Mouse (Mus musculus): Measurements from ENCODE around the gene Dzip1. TPM values are rescaled to one million over a fixed set of nuclear protein-coding genes. Genes with fewer than 3 reads are reported as not detected.

Dzip1 gene
- polyA plus RNA-seq, 1 experiment: 5.7 TPM

DNA sequence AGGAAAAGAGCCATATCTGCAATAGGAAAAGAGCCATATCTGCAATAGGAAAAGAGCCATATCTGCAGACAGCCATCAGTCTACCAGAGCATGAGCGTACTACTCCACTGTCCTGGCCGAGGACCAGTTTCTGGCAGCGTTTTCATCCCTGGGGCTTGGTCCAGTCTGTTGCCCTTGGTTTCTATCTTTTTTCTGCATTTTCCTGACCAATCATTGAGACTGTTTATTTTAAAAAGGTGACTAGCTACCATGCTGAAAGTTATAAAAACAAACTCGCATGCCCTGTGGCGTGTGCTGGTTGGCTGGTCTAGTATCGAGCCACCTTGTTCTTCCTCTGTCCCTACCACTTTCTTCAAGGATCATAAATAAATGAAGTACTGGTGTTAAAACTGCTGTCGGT lies 30.0 kb downstream of the Dzip1 start:
- peak; percentile 73 for DNase-seq
- H3K27me3 ChIP-seq (replicated peaks; ENCODE audit: control insufficient read depth, insufficient read depth, low read length): no peaks in the 10 kb centered on the region
- peaks cover 11% of the 10 kb centered on the region for H3K4me1 ChIP-seq (ENCODE audit: control insufficient read depth, insufficient read depth, low read length)
- H3K36me3 ChIP-seq (ENCODE audit: control insufficient read depth, insufficient read depth, low read length): no peaks in the 10 kb centered on the region
- 36% methylated on average over 7 of the region's 7 CpGs for WGBS
- no peak for TF ChIP-seq POLR2A (IDR thresholded peaks at IDR 0.05; ENCODE audit: low read depth, low read length)
- no peak for TF ChIP-seq CTCF (conservative IDR thresholded peaks at IDR 0.05; ENCODE audit: insufficient read depth, insufficient read length, low read depth, low read length)
- peak overlapping the region; percentile 92 for H3K27ac ChIP-seq (ENCODE audit: insufficient read depth, low read depth, low read length)
- no peak overlapping the region for H3K4me3 ChIP-seq (ENCODE audit: insufficient read depth, low read depth, low read length)

DNA sequence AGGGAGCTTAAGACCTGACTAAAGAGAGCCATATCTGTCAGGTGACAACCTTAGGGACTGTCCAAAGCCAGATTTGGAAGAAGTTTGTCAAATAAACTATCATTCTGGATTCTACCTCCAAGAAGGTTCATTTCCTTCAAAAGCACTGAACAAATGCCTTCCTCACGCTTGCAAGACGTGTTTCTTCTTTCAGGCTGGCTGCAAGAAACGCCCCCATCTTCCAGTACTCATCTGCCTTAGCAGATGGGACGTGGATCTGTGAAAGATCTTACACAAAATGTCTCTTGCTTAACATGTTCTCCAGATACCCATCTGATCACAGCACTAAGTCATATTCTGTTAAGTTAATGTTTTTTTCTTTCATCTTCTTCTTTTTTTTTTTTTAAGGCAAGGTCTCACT lies 35.2 kb downstream of the Dzip1 start:
- Histone ChIP-seq H3K4me1 (ENCODE audit: control insufficient read depth, insufficient read depth, low read length) (0 out of 2 replicates have a peak, but pooled peaks cover 3% of the 10 kb centered on the region), H3K27me3 (replicated peaks; ENCODE audit: control insufficient read depth, insufficient read depth, low read length) (no peaks in the 10 kb centered on the region), H3K4me3 (ENCODE audit: insufficient read depth, low read depth, low read length) (no peak overlapping the region), H3K36me3 (ENCODE audit: control insufficient read depth, insufficient read depth, low read length) (no peaks in the 10 kb centered on the region), H3K27ac (ENCODE audit: insufficient read depth, low read depth, low read length) (no peak overlapping the region)
- TF ChIP-seq CTCF (conservative IDR thresholded peaks at IDR 0.05; ENCODE audit: insufficient read depth, insufficient read length, low read depth, low read length): no peak
- TF ChIP-seq POLR2A (IDR thresholded peaks at IDR 0.05; ENCODE audit: low read depth, low read length): no peak
- whole genome bisulfite sequencing: 92% methylated on average over 4 of the region's 4 CpGs
- no peak for DNase-seq

DNA sequence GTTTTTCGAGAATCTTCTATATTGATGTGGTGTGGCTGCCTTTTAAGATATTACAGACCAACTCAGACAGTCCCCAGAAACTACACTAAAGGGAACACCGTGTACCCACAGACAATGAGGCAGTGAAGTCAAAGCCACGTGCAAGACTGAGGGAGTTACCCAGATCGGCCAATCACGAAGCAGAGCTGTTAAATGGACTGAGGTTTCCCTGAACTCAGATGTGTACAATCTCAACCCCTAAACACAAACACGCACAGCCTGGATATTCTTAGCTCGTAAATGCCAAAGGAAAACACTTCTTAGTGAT lies 41.1 kb downstream of the Dzip1 start:
- no peaks in the 10 kb centered on the region for H3K4me1 ChIP-seq (ENCODE audit: control insufficient read depth, insufficient read depth, low read length)
- 74% methylated on average over 7 of the region's 7 CpGs for WGBS
- no peak overlapping the region for H3K27ac ChIP-seq (ENCODE audit: insufficient read depth, low read depth, low read length)
- H3K36me3 ChIP-seq (ENCODE audit: control insufficient read depth, insufficient read depth, low read length): no peaks in the 10 kb centered on the region
- no peak overlapping the region for H3K4me3 ChIP-seq (ENCODE audit: insufficient read depth, low read depth, low read length)
- DNase-seq: no peak
- TF ChIP-seq POLR2A (IDR thresholded peaks at IDR 0.05; ENCODE audit: low read depth, low read length) (no peak), CTCF (conservative IDR thresholded peaks at IDR 0.05; ENCODE audit: insufficient read depth, insufficient read length, low read depth, low read length) (no peak)
- H3K27me3 ChIP-seq (replicated peaks; ENCODE audit: control insufficient read depth, insufficient read depth, low read length): no peaks in the 10 kb centered on the region

DNA sequence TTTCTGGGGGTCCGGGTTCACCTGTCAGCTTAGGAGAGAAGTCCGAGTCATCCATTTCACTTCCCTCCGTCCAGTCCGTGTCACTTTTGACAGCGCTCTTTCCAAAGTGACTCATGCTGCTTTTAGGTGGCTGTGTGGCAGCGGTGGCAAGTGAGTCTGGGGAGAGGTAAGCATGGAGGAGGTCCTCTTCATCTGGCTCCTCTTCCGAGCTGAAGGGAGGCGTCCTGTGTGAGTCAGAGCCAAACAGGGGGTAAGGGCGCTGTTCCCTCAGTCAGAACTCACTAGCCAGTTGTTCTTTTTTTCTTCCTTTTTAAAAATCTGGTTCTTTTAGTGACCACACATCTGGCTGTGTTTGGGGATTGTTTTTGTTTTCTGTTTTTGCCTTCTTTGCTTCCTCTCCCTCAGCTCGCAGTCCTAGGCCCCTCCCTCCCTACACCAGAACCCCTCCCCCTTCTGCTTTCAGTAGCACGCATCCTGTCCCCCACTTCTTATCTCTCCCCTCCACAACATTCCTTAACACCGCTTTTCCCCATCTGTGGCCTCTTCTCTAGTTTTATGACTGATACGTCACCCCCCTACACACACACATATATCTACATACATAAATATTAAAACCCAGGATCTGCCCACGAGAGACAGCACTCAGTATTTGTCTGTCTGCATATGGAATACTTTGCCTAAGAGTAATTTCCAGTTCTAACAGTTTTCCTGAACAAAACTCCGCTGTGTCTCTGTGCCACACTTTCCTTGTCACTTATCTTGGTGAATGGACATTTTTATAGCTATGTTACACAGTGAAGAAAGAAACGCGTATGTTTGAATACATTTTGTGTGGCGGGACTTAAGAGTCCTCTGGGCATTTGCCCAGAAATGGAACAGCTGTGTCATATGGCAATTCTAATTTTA lies 41.7 kb downstream of the Dzip1 start:
- H3K27me3 ChIP-seq (replicated peaks; ENCODE audit: control insufficient read depth, insufficient read depth, low read length): no peaks in the 10 kb centered on the region
- no peak for DNase-seq
- no peak overlapping the region for H3K27ac ChIP-seq (ENCODE audit: insufficient read depth, low read depth, low read length)
- H3K36me3 ChIP-seq (ENCODE audit: control insufficient read depth, insufficient read depth, low read length): no peaks in the 10 kb centered on the region
- no peak overlapping the region for H3K4me3 ChIP-seq (ENCODE audit: insufficient read depth, low read depth, low read length)
- WGBS: 73% methylated on average over 18 of the region's 18 CpGs
- H3K4me1 ChIP-seq (ENCODE audit: control insufficient read depth, insufficient read depth, low read length): no peaks in the 10 kb centered on the region
- no peak for TF ChIP-seq POLR2A (IDR thresholded peaks at IDR 0.05; ENCODE audit: low read depth, low read length)
- TF ChIP-seq CTCF (conservative IDR thresholded peaks at IDR 0.05; ENCODE audit: insufficient read depth, insufficient read length, low read depth, low read length): no peak

DNA sequence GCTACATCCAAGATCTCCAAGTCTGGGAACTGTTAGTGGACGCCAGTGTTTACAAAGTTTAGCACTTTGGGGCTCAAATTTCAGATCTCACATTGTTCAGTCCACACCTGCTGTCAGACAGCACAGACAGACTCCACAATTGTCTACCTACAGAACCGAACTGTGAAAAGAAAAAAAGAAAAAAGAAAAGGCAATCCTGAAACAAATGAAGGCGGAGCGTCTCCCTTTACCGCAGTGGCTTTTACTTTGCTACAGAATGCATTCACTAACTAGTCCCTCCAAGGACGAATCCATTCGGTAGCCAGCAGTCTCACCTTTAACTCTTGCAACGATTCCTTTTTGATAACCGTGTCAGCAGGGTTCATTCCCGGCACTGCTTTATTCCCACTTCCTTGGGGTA lies 44.6 kb downstream of the Dzip1 start:
- 79% methylated on average over 10 of the region's 10 CpGs for WGBS

DNA sequence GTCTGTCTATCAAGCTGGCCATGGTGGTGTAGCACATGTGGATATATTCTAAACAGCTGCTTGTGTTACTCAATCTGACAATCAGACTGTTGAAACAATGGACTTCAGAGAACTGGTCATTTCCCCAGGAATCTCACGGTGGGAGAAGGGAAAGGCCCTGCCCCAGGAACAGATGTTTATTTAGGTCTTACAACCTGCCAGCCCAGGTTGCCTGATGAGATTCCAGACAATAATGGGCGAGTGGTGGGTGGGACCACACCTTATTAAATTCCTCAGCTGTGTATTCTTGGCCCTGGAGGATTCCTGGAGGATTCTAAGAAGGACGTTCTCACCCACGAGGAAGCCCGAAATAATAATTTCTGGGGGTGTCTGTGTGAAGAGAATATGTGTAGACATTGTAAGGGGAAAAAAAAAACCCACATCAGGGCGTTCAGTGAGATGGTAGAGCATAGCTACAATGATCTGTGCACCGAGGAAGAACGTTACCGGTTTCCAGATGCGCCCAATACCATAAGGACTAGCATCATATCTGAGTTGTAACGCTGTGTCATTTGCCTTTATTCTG lies 46.8 kb downstream of the Dzip1 start:
- H3K4me3 ChIP-seq (ENCODE audit: insufficient read depth, low read depth, low read length): no peak overlapping the region
- no peaks in the 10 kb centered on the region; the same call in 1 of the 2 replicates for H3K36me3 ChIP-seq (ENCODE audit: control insufficient read depth, insufficient read depth, low read length)
- no peaks in the 10 kb centered on the region for H3K27me3 ChIP-seq (replicated peaks; ENCODE audit: control insufficient read depth, insufficient read depth, low read length)
- TF ChIP-seq POLR2A (IDR thresholded peaks at IDR 0.05; ENCODE audit: low read depth, low read length): no peak
- no peak overlapping the region for H3K27ac ChIP-seq (ENCODE audit: insufficient read depth, low read depth, low read length)
- H3K4me1 ChIP-seq (ENCODE audit: control insufficient read depth, insufficient read depth, low read length): peaks cover 6% of the 10 kb centered on the region; the same call in 1 of the 2 replicates
- DNase-seq: no peak
- 87% methylated on average over 11 of the region's 11 CpGs for WGBS

More for the DNA sequence above, 44.6 kb downstream of the Dzip1 start:
- Histone ChIP-seq H3K4me1 (ENCODE audit: control insufficient read depth, insufficient read depth, low read length) (no peaks in the 10 kb centered on the region), H3K27ac (ENCODE audit: insufficient read depth, low read depth, low read length) (no peak overlapping the region), H3K4me3 (ENCODE audit: insufficient read depth, low read depth, low read length) (no peak overlapping the region), H3K27me3 (replicated peaks; ENCODE audit: control insufficient read depth, insufficient read depth, low read length) (no peaks in the 10 kb centered on the region), H3K36me3 (ENCODE audit: control insufficient read depth, insufficient read depth, low read length) (no peaks in the 10 kb centered on the region; the same call in 1 of the 2 replicates)
- no peak for TF ChIP-seq POLR2A (IDR thresholded peaks at IDR 0.05; ENCODE audit: low read depth, low read length)
- TF ChIP-seq CTCF (conservative IDR thresholded peaks at IDR 0.05; ENCODE audit: insufficient read depth, insufficient read length, low read depth, low read length): no peak
- no peak for DNase-seq

DNA sequence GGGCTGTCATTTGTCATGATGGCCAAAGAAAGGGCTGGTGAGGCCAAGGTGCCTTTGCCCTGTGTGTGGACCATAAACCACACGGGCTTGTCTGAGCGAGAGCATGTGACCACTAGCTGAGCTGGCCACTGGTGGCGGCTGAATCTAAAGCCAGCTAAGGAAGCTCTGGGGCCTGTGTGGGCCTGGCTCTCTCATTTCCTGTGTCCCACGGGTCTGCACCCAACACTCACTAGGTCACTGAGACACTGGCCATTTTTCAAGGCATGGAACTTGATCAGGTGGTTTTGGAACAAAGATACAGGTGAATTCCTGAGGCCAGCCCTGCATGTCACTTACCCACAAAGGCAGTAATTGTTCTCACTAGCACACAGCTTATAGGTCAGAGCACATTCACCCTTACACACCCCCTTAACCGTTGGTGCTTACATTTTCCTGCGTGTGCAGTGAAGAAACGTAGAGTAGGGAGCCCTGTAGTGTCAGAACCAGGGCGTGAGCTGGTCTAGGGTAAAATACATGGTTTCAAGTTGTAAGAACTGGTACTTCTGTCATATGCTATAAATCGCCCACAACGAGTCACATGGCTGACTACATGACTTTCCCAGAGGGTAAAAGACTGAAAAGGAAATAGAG lies 50.4 kb downstream of the Dzip1 start:
- Histone ChIP-seq H3K4me1 (ENCODE audit: control insufficient read depth, insufficient read depth, low read length) (peaks cover 6% of the 10 kb centered on the region; the same call in 1 of the 2 replicates), H3K36me3 (ENCODE audit: control insufficient read depth, insufficient read depth, low read length) (no peaks in the 10 kb centered on the region; the same call in 1 of the 2 replicates), H3K27me3 (replicated peaks; ENCODE audit: control insufficient read depth, insufficient read depth, low read length) (no peaks in the 10 kb centered on the region), H3K27ac (ENCODE audit: insufficient read depth, low read depth, low read length) (peak overlapping the region; percentile 76), H3K4me3 (ENCODE audit: insufficient read depth, low read depth, low read length) (no peak overlapping the region)
- no peak for TF ChIP-seq CTCF (conservative IDR thresholded peaks at IDR 0.05; ENCODE audit: insufficient read depth, insufficient read length, low read depth, low read length)
- no peak for TF ChIP-seq POLR2A (IDR thresholded peaks at IDR 0.05; ENCODE audit: low read depth, low read length)
- 46% methylated on average over 10 of the region's 10 CpGs for WGBS
- DNase-seq: peak; percentile 40

Data from kidney, adult 2 months (tissue).